Mouse (Mus musculus) megakaryocyte-erythroid progenitor cell, adult 5-6 weeks (primary cell): ENCODE results near the gene Gipc2. TPM values are rescaled to one million over a fixed set of nuclear protein-coding genes. Genes with fewer than 3 reads are reported as not detected.

Source experiments
- total RNA-seq, 2 experiments: library from RNA; stranded (forward) in 1 of 2; stranded (reverse) in 1 of 2; fragments of 200-1000, 215-1000 nt in 1 of 2; fragments of >200 nt in 1 of 2; fragmentation: Nextera tagmentation in 1 of 2; gene quantifications; 2 replicates each; pipeline ENCODE4 v1.2.3; 2014 to 2017

Gipc2 gene
- total RNA-seq, 2 experiments from 2014 or later = not detected

Other genes starting within 250 kb of the Gipc2 start
- 29.5 and 34.9 TPM in 2 replicates for gene Dnajb4, start 44.1 kb upstream of the Gipc2 start, total RNA-seq (2014; fragmentation: Nextera tagmentation)
- gene Dnajb4, start 44.1 kb upstream of the Gipc2 start, total RNA-seq (2017) = 74.0 and 111 TPM in 2 replicates
- gene Fubp1, start 44.2 kb upstream of the Gipc2 start, total RNA-seq (2014; fragmentation: Nextera tagmentation) = 197 and 235 TPM in 2 replicates
- gene Fubp1, start 44.2 kb upstream of the Gipc2 start, total RNA-seq (2017) = 282 and 332 TPM in 2 replicates
- gene Nexn, start 100.1 kb upstream of the Gipc2 start, total RNA-seq (2014; fragmentation: Nextera tagmentation) = not detected in 2 replicates
- gene Nexn, start 100.1 kb upstream of the Gipc2 start, total RNA-seq (2017) = 1.3 and 1.8 TPM in 2 replicates
- 16.9 and 18.8 TPM in 2 replicates for gene Miga1, start 174.2 kb upstream of the Gipc2 start, total RNA-seq (2014; fragmentation: Nextera tagmentation)
- 18.9 and 26.8 TPM in 2 replicates for gene Miga1, start 174.2 kb upstream of the Gipc2 start, total RNA-seq (2017)
- 56.1 and 105 TPM in 2 replicates for gene Usp33, start 180.2 kb upstream of the Gipc2 start, total RNA-seq (2014; fragmentation: Nextera tagmentation)
- 93.4 and 95.7 TPM in 2 replicates for gene Usp33, start 180.2 kb upstream of the Gipc2 start, total RNA-seq (2017)
- gene Zzz3, start 229.2 kb upstream of the Gipc2 start, total RNA-seq (2014; fragmentation: Nextera tagmentation) = 66.1 and 66.2 TPM in 2 replicates
- gene Zzz3, start 229.2 kb upstream of the Gipc2 start, total RNA-seq (2017) = 70.7 and 92.4 TPM in 2 replicates